Mouse (Mus musculus) adrenal gland, postnatal 10 days (tissue): ENCODE measurements at regions not wholly inside any gene's neighbourhood (a gene's known extent, or its start where the extent isn't known, plus 50 kb on each side); places are given as distances from the start of the nearest gene placed in this dataset.
"Not testable (repeated sequence)": the region's sequence is repeated elsewhere in the genome, so short reads cannot be mapped to it uniquely, and the experiment has no call there.

Source experiments
- DNase-seq: peaks from one replicate; pipeline ENCODE4 v3.0.0; 2021; ENCODE audit warnings: mixed read lengths

- DNase-seq: no peak
Measured at GRCm38 (mm10) chr4:35343751-35344150, 117.8 kb upstream of the C9orf72 start.

- no peak for DNase-seq
Measured at GRCm38 (mm10) chr4:35331161-35331560, 105.2 kb upstream of the C9orf72 start.

DNA sequence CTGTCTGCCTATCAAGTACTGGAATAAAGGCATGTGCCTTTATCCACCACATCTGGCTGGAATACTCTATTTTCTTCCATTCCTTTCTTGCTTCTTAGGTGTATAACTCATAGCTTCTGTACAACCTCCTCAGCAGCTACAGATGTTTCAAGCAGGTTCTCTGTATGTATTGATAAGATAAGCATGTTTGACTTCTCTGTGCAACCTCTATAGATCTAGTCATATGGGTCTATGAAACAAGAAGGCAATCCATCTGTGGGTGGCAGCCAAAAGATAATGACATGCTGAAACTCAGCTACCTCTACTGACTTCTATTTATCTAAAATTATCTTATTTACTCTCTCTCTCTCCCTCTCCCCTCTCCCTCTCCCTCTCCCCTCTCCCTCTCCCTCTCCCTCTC, 99.3 kb upstream of the C9orf72 start:
- DNase-seq: no peak

DNA sequence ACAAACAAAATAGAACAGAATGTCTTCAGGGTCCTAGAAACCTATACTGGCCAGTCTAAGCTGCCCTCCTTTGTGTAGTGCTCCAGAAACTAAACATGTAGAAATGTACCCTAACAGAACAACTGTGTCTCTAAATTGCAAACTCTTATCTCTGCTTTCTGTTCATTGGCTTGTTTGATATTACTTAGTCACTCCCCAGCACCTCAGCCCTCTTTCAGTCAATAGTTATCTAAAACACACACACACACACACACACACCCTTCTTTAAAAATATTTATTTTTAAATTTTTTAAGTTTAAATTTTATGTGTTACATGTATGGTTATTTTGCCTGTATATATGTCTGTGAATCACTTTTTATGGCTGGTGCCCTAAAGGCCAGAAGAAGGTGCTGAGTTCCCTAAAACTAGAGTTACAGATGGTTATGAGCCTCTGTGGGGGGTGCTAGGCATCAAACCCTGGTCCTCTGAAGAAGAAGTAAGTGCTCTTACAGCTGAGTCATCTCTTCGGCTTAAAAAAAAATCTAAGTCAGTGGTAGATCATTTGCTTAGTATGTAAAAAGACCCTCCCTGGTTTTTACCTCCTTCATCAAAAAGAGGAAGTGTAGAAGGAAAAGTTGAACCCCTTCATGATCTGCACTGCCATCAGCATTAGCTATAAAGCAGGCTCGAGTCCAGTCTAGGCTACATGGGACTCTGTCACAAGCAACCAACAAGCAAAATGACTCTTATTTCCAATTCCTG, 96.6 kb upstream of the C9orf72 start:
- DNase-seq: no peak

DNA sequence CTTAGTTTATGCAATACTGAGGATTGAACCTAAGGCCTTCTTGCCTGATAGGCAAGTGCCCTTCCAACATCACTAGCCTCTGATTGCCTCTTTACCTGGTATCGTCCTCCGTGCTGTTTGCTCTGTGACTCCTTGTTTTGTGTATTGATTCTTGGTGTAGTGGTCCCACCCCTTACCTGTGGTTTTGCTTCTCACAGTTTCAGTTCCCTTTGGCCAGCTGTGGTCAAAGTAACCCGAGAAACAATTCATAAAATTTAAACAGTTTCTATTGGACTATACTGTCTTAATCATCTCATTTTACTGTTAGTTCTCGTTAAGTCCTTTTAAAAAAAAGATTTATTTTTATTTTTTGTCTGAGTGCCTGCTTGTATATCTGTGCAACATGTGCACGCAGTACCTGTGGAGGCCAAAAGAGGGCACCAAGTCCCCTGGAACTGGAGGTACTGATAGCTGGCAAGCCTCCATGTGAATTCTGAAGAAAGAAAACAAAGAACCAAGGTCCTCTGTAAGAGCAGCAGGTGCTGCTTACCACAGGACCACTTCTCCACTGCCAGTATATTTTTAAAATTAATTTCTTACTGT, 84.5 kb upstream of the C9orf72 start:
- peak; percentile 63 for DNase-seq

GRCm38 (mm10) chr4:35308221-35308620, 82.2 kb upstream of the C9orf72 start:
- DNase-seq: peak; percentile 18

DNA sequence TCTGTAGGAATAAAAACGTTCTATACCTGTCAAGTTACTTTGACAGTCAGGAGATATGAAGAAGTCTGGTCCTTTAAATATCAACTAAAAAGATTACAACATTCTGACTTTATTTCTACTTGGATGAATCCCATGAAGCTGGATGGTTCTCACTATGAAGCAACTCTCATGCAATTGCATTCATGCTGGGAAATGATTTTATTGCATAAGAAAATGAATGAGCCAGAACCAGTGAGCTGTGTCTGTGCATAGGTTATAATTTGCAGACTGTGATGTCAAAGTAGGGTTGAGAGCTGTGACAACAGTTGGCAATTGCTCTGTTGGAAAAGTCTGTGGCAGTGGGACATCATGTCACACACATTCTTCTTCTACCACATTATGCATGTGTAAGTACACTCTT, 79.2 kb upstream of the C9orf72 start:
- peak; percentile 16 for DNase-seq

DNA sequence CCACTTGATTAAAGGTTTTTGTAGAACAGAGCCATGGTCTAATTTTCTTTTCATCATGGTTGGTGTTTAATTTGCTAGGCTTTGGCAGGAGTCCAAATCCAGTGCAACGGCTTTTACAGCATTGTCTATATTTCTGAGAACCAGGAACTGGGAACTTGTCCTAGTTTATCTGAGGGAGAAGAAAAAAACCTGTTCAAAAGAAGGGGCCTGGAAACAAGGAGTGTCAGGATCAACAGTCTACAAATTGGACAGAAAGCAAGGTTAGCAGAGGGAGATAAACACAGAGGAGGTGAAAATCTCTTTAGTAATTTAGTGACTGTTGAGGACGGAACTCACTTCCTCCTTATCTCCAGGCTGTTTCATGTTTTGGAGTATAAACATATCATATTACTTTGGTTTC, 74.9 kb upstream of the C9orf72 start:
- no peak for DNase-seq

DNA sequence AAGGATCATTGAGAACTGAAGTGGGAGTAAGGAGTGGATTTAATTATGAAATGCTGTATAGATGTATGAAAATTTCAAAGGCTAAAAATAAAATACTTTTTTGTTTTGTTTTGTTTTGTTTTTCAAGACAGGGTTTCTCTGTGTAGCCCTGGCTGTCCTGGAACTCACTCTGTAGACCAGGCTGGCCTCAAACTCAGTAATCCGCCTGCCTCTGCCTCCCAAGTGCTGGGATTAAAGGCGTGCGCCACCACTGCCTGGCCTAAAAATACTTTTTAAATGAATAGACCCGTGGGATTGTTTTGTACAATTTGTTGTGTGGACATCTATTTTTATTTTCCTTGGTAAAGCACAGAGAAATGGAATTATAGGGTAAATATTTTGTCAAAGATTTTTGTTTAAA, 74.4 kb upstream of the C9orf72 start:
- not testable (repeated sequence) for DNase-seq

DNA sequence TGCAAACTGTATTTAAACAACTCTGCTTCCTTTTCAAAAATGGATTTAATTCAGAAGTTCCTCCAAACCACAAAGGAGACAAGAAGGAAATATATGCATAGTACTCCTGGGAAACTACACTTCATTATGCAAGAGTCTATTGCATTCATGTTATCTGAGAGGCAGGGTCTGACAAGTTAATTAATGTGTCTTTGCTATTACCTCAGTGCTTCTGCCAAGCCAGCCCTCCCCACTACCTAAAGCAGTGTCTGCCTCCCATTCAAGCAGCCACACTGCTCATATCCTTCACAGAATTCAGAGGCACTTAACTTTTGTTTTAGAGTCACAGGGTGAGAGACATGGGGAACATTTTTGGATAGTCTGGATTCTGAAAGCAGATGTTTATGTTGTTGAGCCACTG, 58.6 kb upstream of the C9orf72 start:
- no peak for DNase-seq
